Mouse (Mus musculus) limb, embryonic 10.5 days (tissue): ENCODE measurements around the gene Oma1. TPM values are rescaled to one million over a fixed set of nuclear protein-coding genes. Genes with fewer than 3 reads are reported as not detected.

ENCODE experiments used
- DNase-seq: peaks from one replicate; pipeline ENCODE4 v3.0.0-alpha.2; 2017; ENCODE audit warnings: low spot score
- H3K27ac ChIP-seq: fragments of 300-500 bp; sonication (generic); 2 replicates; pipeline ENCODE4 v1.5.1; 2016; ENCODE audit warnings: mild to moderate bottlenecking
- H3K27me3 ChIP-seq: fragments of 300-500 bp; sonication (generic); 2 replicates; pipeline ENCODE4 v1.6.1; 2016; ENCODE audit warnings: low read depth, mild to moderate bottlenecking; ENCODE audit not compliant: poor library complexity, severe bottlenecking
- H3K36me3 ChIP-seq: fragments of 300-500 bp; sonication (generic); 2 replicates; pipeline ENCODE4 v1.6.1; 2016; ENCODE audit warnings: mild to moderate bottlenecking, moderate library complexity
- H3K4me1 ChIP-seq: fragments of 300-500 bp; sonication (generic); 2 replicates; pipeline ENCODE4 v1.6.1; 2016
- H3K4me3 ChIP-seq: fragments of 300-500 bp; sonication (generic); 2 replicates; pipeline ENCODE4 v1.5.1; 2016; ENCODE audit warnings: mild to moderate bottlenecking, moderate library complexity
- H3K9me3 ChIP-seq: fragments of 300-500 bp; sonication (generic); replicated peaks from 2 replicates; pipeline ENCODE4 v1.6.1; 2016; ENCODE audit warnings: mild to moderate bottlenecking
- WGBS: fragments of 180-500 bp; shearing (Covaris S2); methylation state at CpG from one replicate; pipeline ENCODE4 v1.1.7; 2016; 5-methylcytosine and 5-hydroxymethylcytosine counted together
- polyA plus RNA-seq: library from polyadenylated mRNA; unstranded; fragments of >200 nt; fragmentation: Nextera tagmentation; extraction: Ambion mirVana; gene quantifications from 2 replicates; pipeline ENCODE4 v1.2.1, GENCODE M21; 2016

Oma1 gene
- polyA plus RNA-seq, 1 experiment from 2014 or later = 16.7 TPM

- H3K27ac ChIP-seq = no peak overlapping the region
- H3K9me3 ChIP-seq = no peaks in the 10 kb centered on the region
- H3K27me3 ChIP-seq = no peaks in the 10 kb centered on the region
- H3K4me1 ChIP-seq = no peaks in the 10 kb centered on the region
- H3K36me3 ChIP-seq = 0 out of 2 replicates have a peak, but pooled peaks cover 2% of the 10 kb centered on the region
- no peak overlapping the region for H3K4me3 ChIP-seq
- WGBS = 86% methylated on average over 17 of the region's 17 CpGs
- no peak for DNase-seq
These were observed 11.3 kb downstream of the Oma1 start for GRCm38 (mm10) chr4:103324688-103325451.

DNA sequence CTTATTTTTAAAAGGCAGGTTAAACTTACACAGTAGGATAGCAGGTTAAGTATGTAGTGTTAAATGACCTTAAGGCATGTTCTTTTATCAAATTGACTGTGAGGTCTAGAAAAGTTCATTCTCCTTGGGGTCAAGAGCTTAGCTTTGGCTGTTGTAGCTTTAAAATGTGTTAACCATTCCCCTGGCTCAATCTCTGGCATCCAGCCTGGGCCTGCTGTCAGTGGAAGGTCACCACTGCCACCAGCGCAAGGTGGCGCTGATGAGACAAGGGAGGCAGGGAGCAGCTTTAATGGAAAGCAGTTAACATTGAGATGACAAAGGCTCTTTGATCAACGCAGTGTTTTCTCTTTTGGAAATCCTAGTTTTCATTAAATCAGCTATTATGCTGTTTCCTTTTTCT is 13.4 kb downstream of the Oma1 start:
- H3K9me3 ChIP-seq = no peaks in the 10 kb centered on the region
- H3K4me1 ChIP-seq = no peaks in the 10 kb centered on the region
- H3K27me3 ChIP-seq = no peaks in the 10 kb centered on the region
- no peak for DNase-seq
- H3K27ac ChIP-seq = no peak overlapping the region
- peaks cover 9% of the 10 kb centered on the region for H3K36me3 ChIP-seq
- H3K4me3 ChIP-seq = no peak overlapping the region
- 79% methylated on average over 3 of the region's 3 CpGs for WGBS

DNA sequence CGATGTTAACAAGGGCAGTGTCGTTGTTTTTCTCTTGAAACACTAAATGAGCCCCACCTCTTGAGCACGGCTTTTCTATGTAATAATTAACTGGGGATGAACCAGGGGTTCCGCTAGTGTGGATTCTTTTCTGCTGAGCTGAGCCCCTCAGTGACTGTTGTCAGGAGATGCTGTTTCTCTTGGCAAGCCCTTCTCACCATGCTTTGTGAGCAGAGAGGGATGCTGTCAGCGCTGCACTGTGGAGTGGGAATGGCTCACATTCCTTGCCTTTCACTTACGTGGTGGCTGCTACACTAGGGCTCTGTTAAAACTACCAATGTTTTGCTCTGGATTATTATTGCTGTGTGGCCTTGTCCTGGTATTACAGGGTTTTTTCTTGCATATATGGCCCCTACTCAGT is 15.7 kb downstream of the Oma1 start:
- WGBS = 93% methylated on average over 6 of the region's 6 CpGs
- H3K36me3 ChIP-seq = peaks cover 16% of the 10 kb centered on the region
- H3K9me3 ChIP-seq = no peaks in the 10 kb centered on the region
- DNase-seq = no peak
- H3K4me1 ChIP-seq = no peaks in the 10 kb centered on the region
- no peaks in the 10 kb centered on the region for H3K27me3 ChIP-seq
- H3K27ac ChIP-seq = no peak overlapping the region
- no peak overlapping the region for H3K4me3 ChIP-seq

- no peaks in the 10 kb centered on the region for H3K4me1 ChIP-seq
- no peak for DNase-seq
- no peak overlapping the region for H3K4me3 ChIP-seq
- H3K9me3 ChIP-seq = no peaks in the 10 kb centered on the region
- no peak overlapping the region for H3K27ac ChIP-seq
- 92% methylated on average over 5 of the region's 5 CpGs for WGBS
- peaks cover 14% of the 10 kb centered on the region for H3K36me3 ChIP-seq
- H3K27me3 ChIP-seq = no peaks in the 10 kb centered on the region
These were observed 21.5 kb downstream of the Oma1 start for GRCm38 (mm10) chr4:103335134-103335533.

- no peak for DNase-seq
- WGBS = 87% methylated on average over 1 of the region's 1 CpGs
These were observed 27.1 kb downstream of the Oma1 start for GRCm38 (mm10) chr4:103340726-103341125.

GRCm38 (mm10) chr4:103341620-103342019 is 28.0 kb downstream of the Oma1 start:
- Histone ChIP-seq H3K4me3 (no peak overlapping the region), H3K27ac (no peak overlapping the region), H3K27me3 (no peaks in the 10 kb centered on the region), H3K4me1 (no peaks in the 10 kb centered on the region), H3K9me3 (no peaks in the 10 kb centered on the region), H3K36me3 (no peaks in the 10 kb centered on the region)
- 88% methylated on average over 4 of the region's 4 CpGs for WGBS
- no peak for DNase-seq

More at GRCm38 (mm10) chr4:103340726-103341125, 27.1 kb downstream of the Oma1 start:
- Histone ChIP-seq H3K4me3 (no peak overlapping the region), H3K36me3 (no peaks in the 10 kb centered on the region), H3K27me3 (no peaks in the 10 kb centered on the region), H3K4me1 (no peaks in the 10 kb centered on the region), H3K9me3 (no peaks in the 10 kb centered on the region), H3K27ac (no peak overlapping the region)

- no peaks in the 10 kb centered on the region for H3K4me1 ChIP-seq
- no peak overlapping the region for H3K27ac ChIP-seq
- no peaks in the 10 kb centered on the region for H3K9me3 ChIP-seq
- H3K4me3 ChIP-seq = no peak overlapping the region
- no peak for DNase-seq
- no peaks in the 10 kb centered on the region for H3K27me3 ChIP-seq
- H3K36me3 ChIP-seq = no peaks in the 10 kb centered on the region
- 65% methylated on average over 2 of the region's 2 CpGs for WGBS
These were observed 32.4 kb downstream of the Oma1 start for GRCm38 (mm10) chr4:103346058-103346457.

- Histone ChIP-seq H3K27me3 (no peaks in the 10 kb centered on the region), H3K36me3 (no peaks in the 10 kb centered on the region), H3K4me1 (no peaks in the 10 kb centered on the region; the same call in 1 of the 2 replicates), H3K27ac (no peak overlapping the region), H3K9me3 (no peaks in the 10 kb centered on the region), H3K4me3 (no peak overlapping the region)
- no peak for DNase-seq
- 95% methylated on average over 5 of the region's 5 CpGs for WGBS
These were observed 33.2 kb downstream of the Oma1 start for GRCm38 (mm10) chr4:103346849-103347248.

GRCm38 (mm10) chr4:103349219-103349618 is 35.6 kb downstream of the Oma1 start:
- Histone ChIP-seq H3K27ac (no peak overlapping the region), H3K27me3 (no peaks in the 10 kb centered on the region), H3K36me3 (no peaks in the 10 kb centered on the region), H3K4me3 (no peak overlapping the region), H3K9me3 (no peaks in the 10 kb centered on the region), H3K4me1 (no peaks in the 10 kb centered on the region; the same call in 1 of the 2 replicates)
- DNase-seq = no peak
- 92% methylated on average over 4 of the region's 4 CpGs for WGBS

- Histone ChIP-seq H3K9me3 (no peaks in the 10 kb centered on the region), H3K4me3 (no peak overlapping the region), H3K36me3 (no peaks in the 10 kb centered on the region), H3K27ac (no peak overlapping the region), H3K27me3 (no peaks in the 10 kb centered on the region), H3K4me1 (no peaks in the 10 kb centered on the region; the same call in 1 of the 2 replicates)
- DNase-seq = no peak
- WGBS = 84% methylated on average over 5 of the region's 5 CpGs
These were observed 39.3 kb downstream of the Oma1 start for GRCm38 (mm10) chr4:103352926-103353325.

DNA sequence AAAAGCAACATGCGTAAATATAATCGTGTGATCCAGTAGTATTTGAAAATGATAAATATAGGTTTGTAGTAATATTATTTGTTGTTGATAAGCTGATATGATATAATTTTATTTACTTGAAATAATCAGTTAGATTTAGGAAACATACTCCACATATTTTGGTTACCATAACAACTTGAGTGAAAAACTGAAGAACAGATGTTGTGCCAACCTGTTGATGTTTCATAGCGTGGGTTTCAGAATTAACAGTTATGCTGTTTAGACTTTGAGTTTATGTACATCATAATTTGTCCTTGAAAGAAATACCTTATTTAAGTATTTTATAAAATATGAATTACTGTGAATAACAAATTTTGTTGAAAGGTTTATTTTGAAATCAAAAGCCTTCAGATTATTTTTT is 43.8 kb downstream of the Oma1 start:
- no peak for DNase-seq
- 96% methylated on average over 3 of the region's 3 CpGs for WGBS
- no peaks in the 10 kb centered on the region for H3K27me3 ChIP-seq
- no peaks in the 10 kb centered on the region for H3K4me1 ChIP-seq
- no peak overlapping the region for H3K4me3 ChIP-seq
- H3K36me3 ChIP-seq = no peaks in the 10 kb centered on the region
- H3K27ac ChIP-seq = no peak overlapping the region
- H3K9me3 ChIP-seq = no peaks in the 10 kb centered on the region

DNA sequence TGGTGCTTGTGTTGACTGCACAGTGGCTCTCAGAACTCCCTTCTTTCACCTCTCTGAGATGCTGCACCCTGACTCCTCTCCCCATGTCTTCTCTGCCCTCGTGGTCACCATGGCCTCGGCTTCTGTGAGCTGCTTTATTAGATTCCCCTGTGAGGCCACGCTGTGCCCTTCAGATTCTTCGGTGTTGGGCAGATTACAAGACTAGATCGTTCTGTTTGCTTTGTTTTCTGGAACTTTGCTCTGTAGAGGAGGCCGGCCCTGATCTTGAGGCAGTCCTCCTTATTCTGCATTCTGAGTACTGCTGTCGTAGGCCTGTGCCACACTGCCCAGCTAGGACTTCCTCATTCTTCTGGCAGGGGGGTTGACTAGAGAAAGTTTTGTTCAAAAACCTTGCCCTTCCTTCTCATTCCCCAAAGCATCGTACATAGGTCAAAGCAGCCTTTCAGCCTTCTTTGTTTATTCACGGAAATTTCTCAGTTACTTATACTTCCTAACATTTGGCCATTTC is 45.4 kb downstream of the Oma1 start:
- H3K36me3 ChIP-seq = no peaks in the 10 kb centered on the region
- DNase-seq = no peak
- no peaks in the 10 kb centered on the region for H3K9me3 ChIP-seq
- H3K4me3 ChIP-seq = no peak overlapping the region
- H3K27ac ChIP-seq = no peak overlapping the region
- H3K27me3 ChIP-seq = no peaks in the 10 kb centered on the region
- WGBS = 97% methylated on average over 9 of the region's 9 CpGs
- no peaks in the 10 kb centered on the region for H3K4me1 ChIP-seq

DNA sequence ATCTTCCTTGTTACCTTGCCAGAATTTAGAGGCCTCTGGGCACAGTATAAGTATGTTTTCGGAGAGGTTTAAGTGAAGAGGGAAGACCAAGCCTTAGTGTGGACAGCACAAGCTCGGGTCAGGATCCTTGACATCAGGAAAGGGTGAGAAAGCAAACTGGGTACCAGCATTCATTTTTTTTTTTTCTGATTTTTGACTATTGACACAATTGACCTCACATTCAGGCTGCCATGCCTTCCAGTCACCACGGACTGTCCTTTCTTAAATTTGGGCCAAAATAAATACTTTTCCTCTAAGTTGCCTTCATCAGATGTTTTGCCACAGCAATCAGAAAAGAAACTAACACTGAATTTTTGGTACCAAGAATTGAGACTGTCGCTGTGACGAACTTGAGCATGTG is 68.6 kb downstream of the Oma1 start:
- H3K4me3 ChIP-seq = no peak overlapping the region
- WGBS = 88% methylated on average over 5 of the region's 5 CpGs
- DNase-seq = no peak
- no peaks in the 10 kb centered on the region for H3K9me3 ChIP-seq
- no peaks in the 10 kb centered on the region for H3K27me3 ChIP-seq
- H3K4me1 ChIP-seq = no peaks in the 10 kb centered on the region
- H3K36me3 ChIP-seq = no peaks in the 10 kb centered on the region
- H3K27ac ChIP-seq = no peak overlapping the region
